Mouse (Mus musculus) urinary bladder, postnatal 25 days (tissue): ENCODE measurements around the gene Pced1b.
"Not testable (repeated sequence)": the region's sequence is repeated elsewhere in the genome, so short reads cannot be mapped to it uniquely, and the experiment has no call there.

Experiments used
- DNase-seq: peaks from one replicate; pipeline ENCODE4 v3.0.0; 2022; ENCODE audit warnings: low spot score

The Pced1b gene

GRCm38 (mm10) chr15:97342945-97343344, 96.0 kb downstream of the Pced1b start:
- no peak for DNase-seq

GRCm38 (mm10) chr15:97343921-97344320, 97.0 kb downstream of the Pced1b start:
- no peak for DNase-seq

GRCm38 (mm10) chr15:97345110-97345509, 98.2 kb downstream of the Pced1b start:
- no peak for DNase-seq

GRCm38 (mm10) chr15:97345917-97346316, 99.0 kb downstream of the Pced1b start:
- no peak for DNase-seq

- DNase-seq, result no peak
Measured at GRCm38 (mm10) chr15:97346413-97346812, 99.5 kb downstream of the Pced1b start.

- DNase-seq, result no peak
Measured at GRCm38 (mm10) chr15:97346897-97347296, 100.0 kb downstream of the Pced1b start.

GRCm38 (mm10) chr15:97348566-97349315, 101.8 kb downstream of the Pced1b start:
- no peak for DNase-seq

- DNase-seq, result no peak
Measured at GRCm38 (mm10) chr15:97350528-97350927, 103.6 kb downstream of the Pced1b start.

- no peak for DNase-seq
Measured at GRCm38 (mm10) chr15:97351016-97351415, 104.1 kb downstream of the Pced1b start.

- DNase-seq, result no peak
Measured at GRCm38 (mm10) chr15:97351681-97352080, 104.8 kb downstream of the Pced1b start.

- DNase-seq, result no peak
Measured at GRCm38 (mm10) chr15:97355676-97356303, 108.9 kb downstream of the Pced1b start.

GRCm38 (mm10) chr15:97357016-97357415, 110.1 kb downstream of the Pced1b start:
- DNase-seq, result no peak

- no peak for DNase-seq
Measured at GRCm38 (mm10) chr15:97360842-97361770, 114.2 kb downstream of the Pced1b start.

GRCm38 (mm10) chr15:97361771-97362171, 114.9 kb downstream of the Pced1b start:
- DNase-seq, result no peak

- not testable (repeated sequence) for DNase-seq
Measured at GRCm38 (mm10) chr15:97364271-97364670, 117.4 kb downstream of the Pced1b start.

- DNase-seq, result no peak
Measured at GRCm38 (mm10) chr15:97364968-97365367, 118.1 kb downstream of the Pced1b start.

- no peak for DNase-seq
Measured at GRCm38 (mm10) chr15:97368035-97368608, 121.2 kb downstream of the Pced1b start.

GRCm38 (mm10) chr15:97368631-97369030, 121.7 kb downstream of the Pced1b start:
- DNase-seq, result no peak

- DNase-seq, result no peak
Measured at GRCm38 (mm10) chr15:97369144-97369543, 122.2 kb downstream of the Pced1b start.

GRCm38 (mm10) chr15:97370880-97371279, 124.0 kb downstream of the Pced1b start:
- no peak for DNase-seq

- not testable (repeated sequence) for DNase-seq
Measured at GRCm38 (mm10) chr15:97372043-97372442, 125.1 kb downstream of the Pced1b start.

- no peak for DNase-seq
Measured at GRCm38 (mm10) chr15:97372611-97373131, 125.8 kb downstream of the Pced1b start.
